Mouse (Mus musculus) midbrain, postnatal 0 days (tissue): ENCODE data around the gene Prl8a1. TPM values are rescaled to one million over a fixed set of nuclear protein-coding genes. Genes with fewer than 3 reads are reported as not detected.

ENCODE experiments used
- ATAC-seq: fragments of 200-750 bp; cut with Nextera tagmentation; 2 replicates; pipeline ENCODE4 v1.8.0; 2017; ENCODE audit warnings: moderate number of reproducible peaks, mild to moderate bottlenecking, moderate TSS enrichment, moderate library complexity; ENCODE audit not compliant: low FRiP score
- DNase-seq: peaks from one replicate; pipeline ENCODE4 v3.0.0-alpha.2; 2015; ENCODE audit warnings: low spot score
- H3K27ac ChIP-seq: fragments of 300-500 bp; sonication (generic); 2 replicates; pipeline ENCODE4 v1.5.1; 2014; ENCODE audit warnings: low read depth, mild to moderate bottlenecking, low read length, mixed read lengths
- H3K27me3 ChIP-seq: fragments of 300-500 bp; sonication (generic); 2 replicates; pipeline ENCODE4 v1.6.1; 2014; ENCODE audit warnings: low read length, control low read depth, mixed read lengths; ENCODE audit not compliant: insufficient read depth
- H3K36me3 ChIP-seq: fragments of 300-500 bp; sonication (generic); 2 replicates; pipeline ENCODE4 v1.6.1; 2014; ENCODE audit warnings: low read length, control low read depth, mixed read lengths; ENCODE audit not compliant: insufficient read depth
- H3K4me1 ChIP-seq: fragments of 300-500 bp; sonication (generic); 2 replicates; pipeline ENCODE4 v1.6.1; 2014; ENCODE audit warnings: mild to moderate bottlenecking, control low read depth, antibody characterized with exemption, low read length, mixed read lengths; ENCODE audit not compliant: insufficient read depth
- H3K4me2 ChIP-seq: fragments of 300-500 bp; sonication (generic); 2 replicates; pipeline ENCODE4 v1.6.1; 2014; ENCODE audit warnings: low read depth, mild to moderate bottlenecking, low read length, mixed read lengths; ENCODE audit not compliant: poor library complexity, severe bottlenecking
- H3K4me3 ChIP-seq: fragments of 300-500 bp; sonication (generic); 2 replicates; pipeline ENCODE4 v1.5.1; 2014; ENCODE audit warnings: low read depth, mild to moderate bottlenecking, low read length, moderate library complexity
- H3K9ac ChIP-seq: fragments of 300-500 bp; sonication (generic); replicated peaks from 2 replicates; pipeline ENCODE4 v1.6.1; 2014; ENCODE audit warnings: mild to moderate bottlenecking, low read length, moderate library complexity, mixed read lengths; ENCODE audit not compliant: poor library complexity, severe bottlenecking
- H3K9me3 ChIP-seq: fragments of 300-500 bp; sonication (generic); 2 replicates; pipeline ENCODE4 v1.6.1; 2016; ENCODE audit warnings: low read length, control low read depth
- CTCF ChIP-seq: IDR thresholded peaks from 2 replicates; pipeline ENCODE4 v1.5.1; 2016; ENCODE audit warnings: antibody characterized with exemption, mild to moderate bottlenecking
- WGBS: fragments of 180-500 bp; shearing (Covaris S2); extraction: QIAGEN DNeasy Blood & Tissue Kit; methylation state at CpG from one replicate; pipeline ENCODE4 v1.1.7; 2014; 5-methylcytosine and 5-hydroxymethylcytosine counted together
- polyA plus RNA-seq: library from polyadenylated mRNA; unstranded; fragments of >200 nt; fragmentation: Nextera tagmentation; extraction: Ambion mirVana; gene quantifications from 2 replicates; pipeline ENCODE4 v1.2.1, GENCODE M21; 2015
- total RNA-seq: library from RNA; depleted of rRNA; stranded (reverse); fragments of >200 nt; gene quantifications from 2 replicates; pipeline ENCODE4 v1.2.3, GENCODE M21; 2014; rRNA removed

Gene Prl8a1
- not detected in 2 replicates for total RNA-seq
- not detected in 2 replicates for polyA plus RNA-seq

GRCm38 (mm10) chr13:27582071-27582470, at the start of gene Prl8a1:
Gene Prl8a1, minus strand, starts transcription at chr13:27582171.
- H3K4me3 ChIP-seq = no peak within 1 kb of the TSS
- H3K4me1 ChIP-seq = no peaks in the 10 kb centered on the region
- H3K27me3 ChIP-seq = no peaks in the 10 kb centered on the region
- ATAC-seq = no peak
- WGBS = 82% methylated on average over 2 of the region's 2 CpGs
- H3K4me2 ChIP-seq = no peak within 1 kb of the TSS
- DNase-seq = no peak
- no peaks in the 10 kb centered on the region; the same call in 1 of the 2 replicates for H3K9me3 ChIP-seq
- H3K9ac ChIP-seq = no peak within 1 kb of the TSS
- no peak within 1 kb of the TSS for H3K27ac ChIP-seq
- H3K36me3 ChIP-seq = no peaks in the 10 kb centered on the region
- TF ChIP-seq CTCF = no peak

GRCm38 (mm10) chr13:27610482-27610881, 28.5 kb upstream of the Prl8a1 start, which contains the start of gene Prl7b1:
Gene Prl7b1, minus strand, starts transcription at chr13:27610582.
- DNase-seq = no peak
- H3K9ac ChIP-seq = no peak within 1 kb of the TSS
- no peaks in the 10 kb centered on the region for H3K36me3 ChIP-seq
- no peaks in the 10 kb centered on the region for H3K4me1 ChIP-seq
- no peaks in the 10 kb centered on the region for H3K27me3 ChIP-seq
- H3K9me3 ChIP-seq = no peaks in the 10 kb centered on the region
- H3K27ac ChIP-seq = no peak within 1 kb of the TSS
- no peak within 1 kb of the TSS for H3K4me2 ChIP-seq
- WGBS = 78% methylated on average over 4 of the region's 4 CpGs
- TF ChIP-seq CTCF = no peak
- H3K4me3 ChIP-seq = no peak within 1 kb of the TSS
- no peak for ATAC-seq

- ATAC-seq (no peak), DNase-seq (no peak)
- no peaks in the 10 kb centered on the region for H3K4me1 ChIP-seq
- no peaks in the 10 kb centered on the region for H3K27me3 ChIP-seq
- H3K4me3 ChIP-seq = no peak within 1 kb of the TSS
- no peak within 1 kb of the TSS for H3K4me2 ChIP-seq
- H3K9me3 ChIP-seq = no peaks in the 10 kb centered on the region
- no peaks in the 10 kb centered on the region for H3K36me3 ChIP-seq
- H3K9ac ChIP-seq = no peak within 1 kb of the TSS
- H3K27ac ChIP-seq = no peak within 1 kb of the TSS
- no peak for TF ChIP-seq CTCF
- 88% methylated on average over 2 of the region's 2 CpGs for WGBS
These were observed 17.5 kb downstream of the Prl8a1 start, which contains the start of gene Prl8a9 for GRCm38 (mm10) chr13:27564506-27564905. Gene Prl8a9, minus strand, starts transcription at chr13:27564606.

GRCm38 (mm10) chr13:27553336-27553735, 28.6 kb downstream of the Prl8a1 start:
- Histone ChIP-seq H3K4me1 (no peaks in the 10 kb centered on the region), H3K4me3 (no peak overlapping the region), H3K27me3 (no peaks in the 10 kb centered on the region), H3K36me3 (no peaks in the 10 kb centered on the region), H3K27ac (no peak overlapping the region), H3K9ac (no peak overlapping the region), H3K9me3 (no peaks in the 10 kb centered on the region), H3K4me2 (no peak overlapping the region)
- no peak for TF ChIP-seq CTCF
- no peak for ATAC-seq
- DNase-seq = no peak

Other genes starting within 250 kb of the Prl8a1 start
- gene Prl8a2, start 236.5 kb downstream of the Prl8a1 start, total RNA-seq = not detected in 2 replicates
- not detected in 2 replicates for gene Prl8a2, start 236.5 kb downstream of the Prl8a1 start, polyA plus RNA-seq
- not detected in 2 replicates for gene Prl2b1, start 191.3 kb downstream of the Prl8a1 start, total RNA-seq
- gene Prl2b1, start 191.3 kb downstream of the Prl8a1 start, polyA plus RNA-seq = not detected in 2 replicates
- not detected in 2 replicates for gene Prl8a6, start 143.5 kb downstream of the Prl8a1 start, total RNA-seq
- not detected in 2 replicates for gene Prl8a6, start 143.5 kb downstream of the Prl8a1 start, polyA plus RNA-seq
- not detected in 2 replicates for gene Prl8a8, start 69.0 kb downstream of the Prl8a1 start, total RNA-seq
- not detected in 2 replicates for gene Prl8a8, start 69.0 kb downstream of the Prl8a1 start, polyA plus RNA-seq
- not detected in 2 replicates for gene Prl8a9, start 17.6 kb downstream of the Prl8a1 start, total RNA-seq
- gene Prl8a9, start 17.6 kb downstream of the Prl8a1 start, polyA plus RNA-seq = not detected in 2 replicates
- not detected in 2 replicates for gene Prl7b1, start 28.4 kb upstream of the Prl8a1 start, total RNA-seq
- not detected in 2 replicates for gene Prl7b1, start 28.4 kb upstream of the Prl8a1 start, polyA plus RNA-seq
- not detected in 2 replicates for gene Prl7a1, start 60.3 kb upstream of the Prl8a1 start, total RNA-seq
- gene Prl7a1, start 60.3 kb upstream of the Prl8a1 start, polyA plus RNA-seq = not detected in 2 replicates
- not detected in 2 replicates for gene Prl7a2, start 85.9 kb upstream of the Prl8a1 start, total RNA-seq
- not detected in 2 replicates for gene Prl7a2, start 85.9 kb upstream of the Prl8a1 start, polyA plus RNA-seq
- not detected in 2 replicates for gene Prl7d1, start 134.6 kb upstream of the Prl8a1 start, total RNA-seq
- gene Prl7d1, start 134.6 kb upstream of the Prl8a1 start, polyA plus RNA-seq = not detected in 2 replicates
- gene Prl7c1, start 198.6 kb upstream of the Prl8a1 start, total RNA-seq = not detected in 2 replicates
- 0.17 TPM in 1 of 2 replicates, not detected in the other for gene Prl7c1, start 198.6 kb upstream of the Prl8a1 start, polyA plus RNA-seq
- not detected in 2 replicates for gene Prl2a1, start 219.5 kb upstream of the Prl8a1 start, total RNA-seq
- 0.17 TPM in 1 of 2 replicates, not detected in the other for gene Prl2a1, start 219.5 kb upstream of the Prl8a1 start, polyA plus RNA-seq